Mouse (Mus musculus) myocyte (in vitro differentiated cells): ENCODE measurements around the gene Epb41l2.

Experiments
- MAX ChIP-seq: IDR thresholded peaks from one replicate; pipeline ENCODE4 v1.6.1; 2011; ENCODE audit warnings: low read depth, mild to moderate bottlenecking, control low read depth
- POLR2A ChIP-seq: IDR thresholded peaks from one replicate; pipeline ENCODE4 v1.6.1; 2011; ENCODE audit warnings: low read depth, mild to moderate bottlenecking, control low read depth, moderate library complexity; ENCODE audit not compliant: insufficient read length
- REST ChIP-seq: IDR thresholded peaks from one replicate; pipeline ENCODE4 v1.6.1; 2011; ENCODE audit warnings: mild to moderate bottlenecking, control low read depth, moderate library complexity; ENCODE audit not compliant: insufficient read depth, insufficient read length
- TCF12 ChIP-seq: IDR thresholded peaks from one replicate; pipeline ENCODE4 v1.6.1; 2011; ENCODE audit warnings: mild to moderate bottlenecking, control low read depth; ENCODE audit not compliant: poor library complexity, insufficient read depth, severe bottlenecking
- USF1 ChIP-seq: IDR thresholded peaks from one replicate; pipeline ENCODE4 v1.6.1; 2011; ENCODE audit warnings: low read depth, mild to moderate bottlenecking, control low read depth, moderate library complexity

GRCm38 (mm10) chr10:25317665-25318064 lies 41.9 kb upstream of the Epb41l2 start:
- TF ChIP-seq POLR2A (no peak), MAX (no peak), TCF12 (no peak), USF1 (no peak), REST (no peak)
